Mouse (Mus musculus) gastrocnemius, postnatal 4 days (tissue): ENCODE data around the gene Ilkap. TPM values are rescaled to one million over a fixed set of nuclear protein-coding genes. Genes with fewer than 3 reads are reported as not detected.
A peak's percentile ranks its signal among the peaks of the same experiment; 100 is the strongest.

ENCODE experiments used
- DNase-seq, 2 experiments: peaks; one replicate each; pipeline ENCODE4 v3.0.0; 2021 to 2022; ENCODE audit warnings: low spot score in 2 of 2, mixed read lengths in 2 of 2
- long read RNA-seq, 2 experiments: library from polyadenylated mRNA; stranded (forward); transcript quantifications; one replicate each; pipeline ENCODE4 v2.0.0; 2021
- total RNA-seq, 2 experiments: library from RNA; stranded (reverse); gene quantifications; 2 replicates each; pipeline ENCODE4 v1.2.3; 2021

Gene Ilkap
- 10 to 100 TPM; 65.7 to 71.3 TPM for total RNA-seq
- long read RNA-seq, experiment 1, transcript Ilkap-201 (12 exons, 1,368 nt), result major isoform, 50 of 97 reads
- long read RNA-seq, experiment 1, partial matches to known transcripts, result 1 of 97 reads
- long read RNA-seq, experiment 1, other reads (novel, unspliced or antisense), result 43 of 97 reads
- long read RNA-seq, experiment 2, transcript Ilkap-201 (12 exons, 1,368 nt), result major isoform, 71 of 111 reads
- long read RNA-seq, experiment 2, partial matches to known transcripts, result 4 of 111 reads
- long read RNA-seq, experiment 2, other reads (novel, unspliced or antisense), result 32 of 111 reads

DNA sequence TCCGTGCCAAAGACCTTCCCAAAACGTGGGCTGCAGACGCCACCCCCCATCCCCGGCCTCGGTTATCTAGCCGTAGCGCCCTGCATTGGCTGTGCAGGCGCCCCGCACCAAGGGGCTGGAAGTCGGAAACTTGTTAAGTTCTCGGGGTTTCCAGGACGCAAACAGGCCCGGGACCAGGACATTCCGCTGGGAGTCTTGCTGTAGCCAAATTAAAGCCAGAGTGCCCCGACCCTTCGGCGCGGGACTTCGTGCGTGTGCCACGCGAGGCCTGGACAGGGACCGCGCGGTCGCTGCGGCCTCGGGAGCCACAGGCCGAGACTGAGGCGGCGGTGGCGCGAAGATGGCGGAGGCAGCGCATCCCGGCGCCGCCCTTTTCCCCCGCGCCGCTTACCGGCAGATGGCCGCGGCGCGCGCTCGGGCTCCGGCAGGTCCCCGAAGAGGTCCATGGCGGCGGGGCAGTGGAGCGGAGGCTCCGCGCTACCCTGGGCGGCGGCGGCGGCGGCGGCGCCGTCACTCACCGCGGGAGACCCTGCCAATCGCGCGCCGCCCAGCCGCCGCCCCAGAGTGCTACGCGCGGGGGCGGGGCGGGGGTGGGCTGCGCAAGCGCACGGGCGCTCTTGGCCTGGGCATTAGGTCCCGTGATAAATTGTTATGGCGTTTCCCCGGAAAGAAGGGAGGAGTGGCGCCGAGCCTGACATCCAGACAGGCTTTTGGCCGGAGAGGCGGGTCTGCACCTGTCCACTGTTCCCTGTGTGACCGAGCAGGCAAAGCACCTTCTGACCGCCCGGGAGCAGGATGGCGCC is at the start of gene Ilkap:
Ilkap (minus strand) TSS at position 556 of the 803 bp plus-strand sequence.
- DNase-seq, result peak; percentile 76 to 84

DNA sequence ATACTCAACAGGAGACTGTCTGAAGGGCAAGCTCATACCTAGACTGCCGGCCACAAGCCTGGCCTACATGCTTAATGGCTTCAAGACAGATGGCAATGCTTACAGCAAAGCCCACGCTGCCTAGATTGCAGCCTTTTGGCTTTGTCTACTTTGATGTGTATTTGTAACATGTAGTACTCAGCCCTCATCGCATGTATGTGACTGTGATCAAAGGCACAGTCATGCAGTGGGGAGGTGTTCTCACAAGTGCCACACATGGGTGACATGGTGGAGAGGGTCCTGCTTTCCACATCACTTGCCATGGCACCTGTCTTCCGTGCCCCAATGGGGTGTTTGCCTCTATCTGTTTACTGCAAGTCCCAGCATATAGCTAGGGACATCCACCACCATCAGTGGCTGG is 47.9 kb upstream of the Ilkap start:
- no peak for DNase-seq

DNA sequence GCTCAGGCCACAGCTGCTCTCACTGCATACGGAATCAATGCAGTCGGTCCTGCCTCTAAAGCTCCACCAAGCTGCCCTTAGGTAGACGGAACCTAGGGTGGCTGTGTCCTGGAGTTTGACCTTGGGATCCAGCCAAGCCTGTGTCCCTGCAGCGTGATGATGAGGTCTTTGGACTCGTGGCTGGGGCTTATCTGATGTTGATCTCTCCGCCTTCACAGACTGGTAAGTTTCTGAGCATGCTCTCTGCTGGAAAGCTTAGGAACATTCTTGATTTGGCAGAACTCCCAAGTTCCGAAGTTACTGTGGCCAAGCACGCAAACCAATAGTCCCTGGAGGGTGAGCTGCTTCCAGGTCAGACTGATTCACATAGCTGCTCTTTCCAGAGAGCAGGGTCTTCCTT is 47.4 kb upstream of the Ilkap start:
- DNase-seq, result peak in 1 of 2 experiments; percentile 66

DNA sequence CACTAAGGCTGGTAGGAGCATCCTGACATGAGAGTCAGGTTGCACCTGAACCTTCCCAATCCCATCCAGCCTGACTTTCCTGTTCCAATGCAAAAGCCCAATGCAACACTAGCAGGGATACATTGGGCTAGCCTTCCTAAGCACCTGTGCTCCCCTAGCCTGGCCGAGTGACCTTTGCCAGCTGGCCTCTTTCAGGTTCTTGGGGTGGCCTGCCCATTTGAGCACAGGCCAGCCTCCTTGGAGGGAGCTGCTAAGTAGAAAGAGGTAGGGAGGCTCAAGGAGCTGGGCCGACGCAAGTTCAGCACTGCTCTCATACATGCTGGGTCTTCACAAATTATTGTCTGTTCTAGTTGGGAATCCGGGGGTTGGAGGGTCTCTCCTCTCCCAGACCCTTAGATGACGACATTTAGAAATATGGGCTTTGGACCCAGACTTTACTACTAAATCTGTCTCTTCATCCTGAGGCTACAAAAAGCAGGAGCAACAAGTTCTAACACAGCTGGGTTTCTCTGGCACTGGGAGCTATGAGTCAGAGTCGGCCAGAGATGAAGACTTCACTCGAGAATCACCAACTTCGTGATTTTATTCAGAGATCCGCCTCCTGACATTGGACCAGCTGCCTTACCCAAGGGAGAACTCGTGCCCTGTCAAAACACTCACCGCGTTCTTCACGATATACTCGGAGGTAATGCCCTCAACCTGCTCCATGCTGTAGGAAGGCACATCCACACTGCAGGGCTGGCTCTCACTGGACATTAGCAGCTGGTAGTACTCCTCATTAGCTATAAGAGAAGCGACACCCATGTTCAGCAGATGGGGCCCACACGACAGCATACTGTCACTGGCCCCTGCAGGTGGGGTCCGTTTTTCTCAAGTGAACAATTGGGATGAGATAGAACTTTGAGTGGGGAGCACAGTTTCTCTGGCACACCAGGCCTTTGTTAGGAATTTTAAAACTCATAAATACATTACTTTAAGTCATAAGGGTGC is 46.5 kb upstream of the Ilkap start:
- no peak for DNase-seq

DNA sequence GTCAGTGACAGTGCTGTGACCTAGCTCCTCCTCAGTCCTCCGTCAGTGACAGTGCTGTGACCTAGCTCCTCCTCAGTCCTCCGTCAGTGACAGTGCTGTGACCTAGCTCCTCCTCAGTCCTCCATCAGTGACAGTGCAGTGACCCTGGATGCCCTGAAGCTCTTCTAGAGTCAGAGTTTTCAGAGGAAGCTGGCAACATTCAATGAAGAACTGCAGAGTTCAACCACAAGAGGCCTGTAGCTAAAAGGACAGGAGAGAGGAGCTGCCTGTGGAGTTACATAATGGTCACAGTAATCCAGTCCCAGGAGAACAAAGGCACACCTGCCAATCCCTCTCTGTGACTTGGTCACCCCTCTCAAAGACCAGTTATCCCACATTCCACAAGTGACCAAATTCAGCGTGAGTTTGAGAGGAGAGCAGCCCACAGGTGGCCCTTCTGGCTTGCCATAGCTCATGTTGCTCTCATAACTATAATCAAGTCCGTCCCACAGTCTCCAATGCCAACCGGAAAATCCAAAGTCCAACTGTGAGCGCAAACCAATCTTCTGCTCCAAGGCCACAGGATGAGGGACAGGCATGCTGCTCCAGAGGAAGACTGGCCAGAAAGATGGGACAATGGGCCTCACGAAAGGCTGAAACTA is 43.9 kb upstream of the Ilkap start:
- no peak for DNase-seq

DNA sequence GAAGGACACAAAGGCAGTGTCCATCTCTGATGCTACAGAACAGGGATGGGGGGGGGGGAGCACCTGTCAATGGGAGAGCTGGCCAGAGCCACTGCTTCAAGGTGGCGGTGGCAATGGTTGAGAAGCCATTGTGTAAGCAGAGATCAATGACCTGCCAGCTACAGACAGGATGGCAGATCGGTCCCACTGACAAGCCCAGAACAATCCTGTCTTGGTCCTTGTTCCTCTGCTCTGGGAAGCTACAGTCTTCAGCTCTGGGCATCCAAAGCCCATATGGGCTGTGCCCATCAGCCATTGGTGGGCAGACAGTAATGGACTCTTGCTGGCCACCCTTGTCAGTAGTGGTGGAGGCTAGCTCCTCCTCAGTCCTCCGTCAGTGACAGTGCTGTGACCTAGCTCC is 43.2 kb upstream of the Ilkap start:
- DNase-seq, result no peak

DNA sequence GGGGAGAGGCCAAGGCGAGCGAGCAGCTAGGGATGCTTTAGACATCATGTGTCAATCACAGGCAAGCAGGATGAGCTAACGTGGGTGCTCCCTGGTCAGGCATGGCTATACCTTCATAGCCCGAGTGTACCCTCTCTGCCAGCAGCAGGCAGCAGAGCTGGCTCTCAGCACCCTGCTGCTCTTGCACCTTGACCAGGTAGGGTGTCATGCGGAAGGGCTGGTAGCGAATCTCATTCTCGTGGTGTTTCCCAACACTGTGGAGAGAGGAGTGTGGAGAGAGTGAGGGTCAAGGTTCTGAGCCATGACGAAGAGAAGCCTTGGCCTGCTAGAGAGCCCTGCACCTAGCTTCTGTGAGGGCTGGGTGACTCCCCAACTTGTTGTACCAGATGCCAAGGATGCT is 41.2 kb upstream of the Ilkap start:
- DNase-seq, result no peak

DNA sequence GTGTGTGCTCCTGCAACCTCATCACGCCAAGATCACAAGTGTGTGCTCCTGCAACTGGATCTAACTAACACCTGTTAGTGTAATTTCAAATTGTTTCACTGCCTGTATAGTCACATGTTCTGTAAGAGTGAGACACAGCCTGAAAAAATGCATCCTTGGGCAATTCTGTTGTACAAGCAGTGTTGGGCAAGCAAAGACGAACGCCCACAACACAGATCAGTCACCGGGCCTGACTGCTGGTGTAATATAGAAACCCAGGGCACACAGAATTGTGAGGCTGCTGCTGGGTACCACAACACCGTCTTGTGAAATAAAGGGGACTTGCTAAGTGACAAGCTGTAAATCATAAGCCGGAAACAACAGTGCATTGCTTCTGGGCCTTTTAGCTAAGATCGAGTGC is 39.0 kb upstream of the Ilkap start:
- DNase-seq, result no peak

DNA sequence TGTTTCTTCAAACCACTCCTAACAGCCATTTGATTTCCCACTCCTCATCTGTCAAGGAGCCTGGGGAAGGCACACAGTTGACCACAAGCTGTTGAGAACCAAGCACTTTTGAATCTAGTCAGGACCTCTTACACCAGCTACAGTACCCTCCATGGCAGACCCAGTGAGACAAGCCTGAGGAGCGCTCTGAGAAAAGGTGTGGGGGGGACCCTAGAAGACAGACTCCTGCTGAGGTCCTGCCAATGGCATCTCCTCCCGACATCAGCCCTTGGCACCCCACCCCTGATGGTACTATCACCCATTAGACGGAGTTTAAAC is 38.4 kb upstream of the Ilkap start:
- DNase-seq, result no peak

DNA sequence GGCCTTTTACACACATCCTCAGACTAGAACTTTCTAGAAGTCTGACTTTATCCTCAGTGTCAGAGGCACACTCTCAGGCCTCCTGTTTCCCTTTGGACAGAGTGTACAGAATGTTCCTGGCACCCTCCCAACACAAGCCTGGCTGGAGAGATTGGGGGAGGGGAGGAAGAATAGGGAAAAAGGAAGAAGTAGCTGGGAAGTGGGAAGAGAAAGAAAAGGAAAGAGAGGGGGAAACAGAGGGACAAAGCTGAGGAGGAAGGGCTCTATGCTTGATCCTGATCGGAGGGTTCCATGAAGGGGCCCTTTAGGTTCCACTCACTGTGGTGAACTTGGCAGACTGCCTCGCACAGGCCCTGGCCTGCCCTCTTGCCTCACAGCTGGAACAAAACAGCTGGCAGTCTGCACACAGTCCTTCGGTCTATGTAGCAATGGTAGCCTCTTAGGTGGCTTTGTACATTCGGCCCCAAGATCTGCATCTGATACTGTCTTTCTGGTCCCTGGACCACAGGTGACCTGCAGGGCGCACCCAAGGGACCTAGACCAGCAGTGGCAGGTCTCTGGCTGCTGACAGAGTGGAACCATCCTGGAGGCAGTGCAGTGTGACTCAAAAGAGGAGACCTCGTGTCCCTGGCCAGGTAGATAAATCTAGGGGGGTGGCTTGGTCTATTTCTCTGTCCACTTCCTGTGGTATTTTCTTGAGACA is 37.9 kb upstream of the Ilkap start:
- DNase-seq, result peak in 1 of 2 experiments; percentile 82

DNA sequence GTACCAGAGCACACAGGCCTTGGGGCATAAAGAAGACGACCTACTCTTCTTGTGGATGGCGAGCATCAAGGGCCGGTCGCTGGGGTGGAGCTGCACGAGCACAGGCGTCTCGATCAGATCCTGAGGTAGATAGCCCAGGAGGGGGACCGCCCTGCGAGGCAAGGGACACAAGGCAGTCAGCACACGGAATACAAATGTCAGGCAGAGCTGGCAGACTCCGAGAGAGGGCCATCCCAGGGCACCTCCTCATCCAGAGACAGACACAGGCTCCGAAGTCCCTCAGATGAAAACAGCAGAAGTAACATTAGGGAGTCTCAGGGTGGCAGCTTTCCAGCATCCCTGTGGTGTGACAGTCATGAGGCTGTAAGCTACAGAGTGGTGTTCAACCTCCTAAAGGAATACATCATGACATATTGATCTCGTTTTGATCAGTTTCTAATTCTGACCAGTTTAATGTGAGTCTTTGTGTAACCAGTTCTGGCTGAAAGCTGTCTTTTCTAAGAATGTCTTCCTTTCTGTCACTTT is 37.1 kb upstream of the Ilkap start:
- DNase-seq, result no peak

DNA sequence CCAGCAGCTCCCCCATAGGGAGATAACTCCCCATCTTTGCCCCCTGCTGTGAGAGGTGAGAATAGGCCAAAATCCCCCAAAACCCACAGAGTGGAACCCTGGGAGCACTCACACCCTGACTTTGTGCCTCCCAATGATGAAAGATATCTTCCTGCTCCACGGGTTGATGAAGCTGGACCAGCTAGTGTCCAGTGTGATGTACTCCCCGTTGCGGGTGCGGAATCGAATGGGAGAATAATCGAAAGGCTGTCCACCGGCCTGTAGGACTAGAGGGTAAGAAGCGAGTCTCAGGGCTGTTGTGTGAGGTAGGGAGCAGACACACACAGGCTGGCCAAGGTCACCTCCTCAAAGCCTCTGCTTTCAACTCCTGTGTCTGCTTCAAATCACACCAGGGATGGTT is 36.3 kb upstream of the Ilkap start:
- DNase-seq, result no peak

DNA sequence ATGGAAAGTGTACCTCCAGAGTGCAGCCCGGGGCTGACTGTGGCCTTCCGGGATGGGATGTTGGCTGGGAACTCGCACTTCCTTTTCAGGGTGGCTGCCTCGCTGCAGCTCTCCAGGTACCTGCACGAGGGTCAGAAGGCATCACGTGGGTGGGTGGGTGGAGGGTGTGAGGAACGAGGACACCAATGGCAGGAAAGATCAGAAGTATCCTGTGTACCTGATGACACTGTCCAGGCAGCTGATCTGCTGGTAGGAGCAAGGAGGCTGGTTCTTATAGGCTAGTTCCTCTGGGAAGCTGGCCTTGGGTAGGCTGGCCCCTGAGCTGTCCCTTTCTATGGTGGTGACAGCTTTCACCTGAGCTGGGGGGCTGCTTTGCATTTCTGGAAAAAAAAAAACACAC is 32.1 kb upstream of the Ilkap start:
- DNase-seq, result no peak

DNA sequence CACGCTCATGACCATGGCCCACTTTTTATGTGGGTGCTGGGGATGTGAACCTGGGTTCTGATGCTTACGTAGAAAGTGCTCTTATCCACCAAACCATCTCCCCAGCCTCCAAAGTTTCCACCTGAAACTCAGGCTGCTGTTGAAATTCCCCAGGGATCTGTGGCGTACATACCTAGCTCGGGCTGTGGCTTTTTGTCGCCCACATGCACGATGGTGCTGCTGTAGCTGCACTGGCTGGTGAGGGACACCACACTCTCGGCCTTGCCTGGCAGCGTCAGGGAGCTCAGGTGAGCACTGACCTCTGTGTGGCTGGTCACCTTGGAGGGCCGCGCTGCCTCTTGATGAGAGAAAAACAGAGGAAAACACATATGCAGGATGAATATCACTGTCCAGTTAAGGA is 30.6 kb upstream of the Ilkap start:
- DNase-seq, result no peak

DNA sequence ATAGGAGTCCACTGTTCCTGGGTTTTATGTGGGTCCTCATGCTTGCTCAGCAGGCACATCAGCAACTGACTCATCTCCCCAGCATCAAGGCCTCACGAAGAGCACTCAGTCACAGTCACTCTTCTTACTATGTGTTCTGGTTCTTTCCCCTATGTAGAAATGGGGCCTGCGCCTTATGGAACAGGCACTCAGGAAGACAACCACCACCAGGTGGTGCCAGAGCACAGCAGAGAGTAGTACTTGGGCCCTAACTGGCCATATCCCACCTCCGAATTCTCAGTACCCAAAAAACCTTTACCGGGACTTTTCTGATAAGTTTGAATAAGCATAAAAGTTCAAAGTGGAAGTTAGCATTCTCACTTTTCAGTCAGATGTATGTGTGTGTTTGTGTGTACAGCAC is 30.0 kb upstream of the Ilkap start:
- DNase-seq, result peak; percentile 64 to 86

DNA sequence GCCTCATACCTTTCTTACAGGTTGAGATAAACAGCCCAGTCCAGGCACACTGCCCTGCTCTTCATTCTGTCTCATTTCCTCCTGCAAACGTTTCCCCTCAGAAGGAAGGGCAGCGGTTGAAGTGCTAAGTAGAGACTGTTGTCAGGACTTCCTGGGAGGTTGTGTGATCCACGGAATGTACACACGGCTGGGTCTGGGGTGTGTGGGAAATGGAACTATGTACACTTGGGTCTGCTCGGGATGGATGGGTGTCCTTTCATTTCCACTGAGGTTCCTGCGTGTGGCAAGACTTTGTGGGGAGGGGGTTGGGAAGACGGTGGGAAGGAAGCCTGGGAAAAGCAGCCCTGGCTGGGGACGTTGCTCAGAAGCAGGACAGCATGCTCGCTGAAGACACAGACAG is 27.8 kb upstream of the Ilkap start:
- no peak for DNase-seq

DNA sequence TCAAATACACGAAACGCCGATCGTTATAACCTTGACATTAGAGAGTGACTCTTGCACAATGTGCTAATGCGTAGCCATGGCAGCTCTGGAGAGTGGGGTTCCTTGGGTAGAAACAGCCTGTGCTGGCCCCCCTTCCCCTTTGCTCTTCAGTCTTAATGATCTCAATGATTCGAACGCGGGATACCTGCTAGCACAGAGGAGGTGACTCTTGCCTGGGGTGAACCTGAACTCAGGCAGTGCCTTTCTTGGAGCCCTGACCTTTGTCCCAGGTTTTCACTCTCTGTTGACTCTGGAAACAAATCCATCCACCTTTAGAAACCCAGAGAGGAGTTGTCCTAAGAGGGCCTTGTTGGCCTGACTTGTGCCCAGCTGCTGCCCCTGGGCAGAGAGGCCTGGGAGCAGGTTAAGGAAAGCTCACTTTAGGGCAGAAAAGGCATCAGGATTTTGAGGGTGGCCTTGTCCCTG is 22.0 kb upstream of the Ilkap start:
- no peak for DNase-seq

DNA sequence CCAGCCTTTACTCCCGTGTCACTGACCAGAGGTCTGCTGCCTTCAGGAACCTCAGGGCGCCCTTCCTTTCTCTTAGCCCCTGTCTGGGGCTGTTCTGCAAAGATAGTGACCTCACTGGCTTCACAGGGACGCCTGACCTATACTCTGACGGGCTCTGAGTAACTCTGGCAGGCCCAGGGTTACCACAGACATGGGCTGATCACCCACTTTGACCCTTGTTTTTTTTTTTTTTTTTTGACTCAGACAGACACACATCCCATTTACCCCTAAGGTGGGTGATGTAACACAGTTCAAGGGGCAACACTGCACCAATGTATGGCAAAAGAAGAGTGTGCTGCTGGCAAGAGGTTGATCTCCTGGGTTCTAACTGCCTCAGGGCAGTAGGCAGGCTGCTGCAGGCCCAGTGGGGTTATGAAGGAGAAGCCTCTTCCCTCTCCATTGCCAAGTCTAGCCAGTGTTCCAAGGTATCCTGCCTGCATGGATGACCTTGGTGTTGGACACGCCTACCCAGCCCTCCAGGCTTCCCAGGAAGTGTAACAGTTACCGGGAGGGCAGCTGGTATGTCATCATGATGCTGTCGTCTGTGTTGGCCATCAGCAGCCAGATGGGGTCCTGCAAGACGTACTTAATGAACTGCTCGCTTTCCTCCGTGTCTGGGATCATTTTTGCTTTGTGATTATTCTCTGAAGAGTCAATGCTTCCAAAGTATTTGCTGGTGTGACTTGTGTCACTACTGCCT is 21.4 kb upstream of the Ilkap start:
- no peak for DNase-seq

DNA sequence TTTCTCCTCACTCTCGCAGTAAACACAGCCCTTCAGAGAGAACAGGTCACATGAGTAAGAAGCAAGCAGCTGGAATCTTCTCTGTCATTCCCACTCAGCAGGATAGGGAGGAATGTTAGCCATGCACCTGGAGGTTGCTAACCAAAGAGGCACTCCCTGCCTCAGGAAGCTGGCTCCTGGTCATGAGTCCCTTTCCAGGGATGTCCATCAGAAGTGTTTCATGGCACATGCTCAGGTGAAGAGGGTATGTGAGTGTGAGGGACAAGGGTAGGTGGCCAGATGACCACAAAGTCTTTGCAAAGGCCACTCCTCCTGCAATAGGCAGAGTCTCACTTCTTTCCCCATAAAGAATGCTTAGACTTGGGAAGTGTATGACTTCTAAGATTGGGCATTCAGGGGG is 19.4 kb upstream of the Ilkap start:
- DNase-seq, result no peak

DNA sequence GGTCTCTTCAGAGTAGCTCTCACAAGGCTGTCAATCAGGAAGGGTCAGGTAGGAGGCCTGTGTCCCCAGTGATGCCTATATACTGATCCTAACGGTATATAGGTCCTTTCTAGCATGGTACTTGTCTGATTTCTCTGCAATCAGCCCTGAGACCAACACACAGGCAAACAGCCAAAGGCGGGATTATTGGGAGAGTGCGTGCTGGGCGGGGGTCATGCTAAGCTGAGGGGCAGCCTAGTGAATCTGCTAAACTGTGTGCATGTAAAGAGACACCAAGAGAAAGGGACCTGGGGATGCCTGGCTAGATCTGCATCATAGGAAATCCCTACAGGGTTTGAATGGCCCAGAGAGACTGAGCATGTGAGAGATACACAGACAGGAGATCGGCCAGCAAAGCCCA is 16.7 kb upstream of the Ilkap start:
- DNase-seq, result no peak
